Mouse (Mus musculus) CH12.LX (cell line): ENCODE data around the gene Csf1.

Experiments
- CHD2 ChIP-seq: IDR thresholded peaks from 2 replicates; pipeline ENCODE4 v1.6.1; 2011; ENCODE audit warnings: low read length, improper control_type of control experiment
- CTCF ChIP-seq, 2 experiments: IDR thresholded peaks in 1 of 2; conservative IDR thresholded peaks in 1 of 2; 2 replicates each; pipeline ENCODE4 v1.5.1; 2011 to 2012; ENCODE audit warnings: low read depth in 2 of 2, low read length in 2 of 2, improper control_type of control experiment in 1 of 2, inconsistent platforms in 1 of 2, mild to moderate bottlenecking in 1 of 2, moderate library complexity in 1 of 2
- E2F4 ChIP-seq: IDR thresholded peaks from 2 replicates; pipeline ENCODE4 v1.6.1; 2011; ENCODE audit warnings: low read depth, low read length, improper control_type of control experiment; ENCODE audit not compliant: insufficient replicate concordance
- EP300 ChIP-seq: IDR thresholded peaks from 2 replicates; pipeline ENCODE4 v1.6.1; 2011; ENCODE audit warnings: low read length, improper control_type of control experiment
- HCFC1 ChIP-seq: IDR thresholded peaks from 2 replicates; pipeline ENCODE4 v1.6.1; 2012; ENCODE audit warnings: low read depth, mild to moderate bottlenecking, inconsistent platforms, low read length, improper control_type of control experiment
- IRF4 ChIP-seq: IDR thresholded peaks from 2 replicates; pipeline ENCODE4 v1.6.1; 2014; ENCODE audit warnings: low read depth, mild to moderate bottlenecking, inconsistent platforms, low read length, improper control_type of control experiment
- KAT2A ChIP-seq: IDR thresholded peaks from 2 replicates; pipeline ENCODE4 v1.6.1; 2012; ENCODE audit warnings: low read length, improper control_type of control experiment, inconsistent platforms; ENCODE audit not compliant: insufficient replicate concordance
- MYC ChIP-seq: IDR thresholded peaks from 2 replicates; pipeline ENCODE4 v1.6.1; 2011; ENCODE audit warnings: low read depth, mild to moderate bottlenecking, improper control_type of control experiment, low read length
- POLR2A ChIP-seq: IDR thresholded peaks from 2 replicates; pipeline ENCODE4 v1.6.1; 2011; ENCODE audit warnings: low read depth, mild to moderate bottlenecking, improper control_type of control experiment, low read length
- POLR2AphosphoS2 ChIP-seq: IDR thresholded peaks from 2 replicates; pipeline ENCODE4 v1.6.1; 2011; ENCODE audit warnings: low read depth, low read length, improper control_type of control experiment
- USF1 ChIP-seq: IDR thresholded peaks from 2 replicates; pipeline ENCODE4 v1.6.1; 2014; ENCODE audit warnings: low read depth, mild to moderate bottlenecking, inconsistent platforms, low read length, improper control_type of control experiment
- ZNF384 ChIP-seq: IDR thresholded peaks from 2 replicates; pipeline ENCODE4 v1.6.1; 2012; ENCODE audit warnings: low read depth, low read length, improper control_type of control experiment, inconsistent platforms

DNA sequence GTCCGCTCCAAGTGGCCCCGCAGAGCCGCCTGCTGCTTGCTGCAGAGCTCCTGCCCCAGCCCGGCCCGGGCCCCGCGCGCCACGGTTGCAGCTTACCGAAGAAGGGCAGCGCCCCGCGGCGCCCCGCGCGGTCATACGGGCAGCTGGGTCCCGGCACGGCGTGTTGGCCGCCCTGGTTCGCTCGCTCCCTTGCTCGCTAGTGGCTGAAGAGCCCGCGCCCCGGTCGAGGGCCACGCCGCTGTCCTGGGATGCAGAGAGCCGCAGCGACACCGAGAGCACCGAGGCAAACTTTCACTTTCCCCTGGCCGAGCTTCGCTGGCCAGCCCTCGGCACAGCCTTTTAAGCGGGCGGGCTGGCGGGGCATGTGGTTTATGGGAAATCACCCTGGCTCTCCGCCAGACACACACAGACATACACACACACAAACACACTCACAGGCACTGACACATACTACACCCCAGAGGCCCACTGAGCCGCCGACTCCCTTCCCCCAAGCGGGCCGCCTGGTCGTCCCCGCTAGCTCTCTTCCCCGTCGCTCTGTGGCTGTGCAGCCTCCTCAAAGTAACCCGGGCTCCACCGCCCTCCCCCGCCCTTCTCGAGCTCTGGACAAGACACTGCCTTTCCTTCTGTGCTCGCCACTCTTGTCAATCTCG is at the start of gene Csf1:
- TF ChIP-seq CTCF (conservative IDR thresholded peaks at IDR 0.05 in 1 of 2, IDR thresholded peaks at IDR 0.05 in 1 of 2; ENCODE audit: low read depth in 2 of 2, low read length in 2 of 2), result peak in 1 of 2 experiments; percentile 2; a peak in 1 of 4 replicates
- peak; percentile 65 for TF ChIP-seq IRF4
- TF ChIP-seq HCFC1, result peak; percentile 43; the same call in 1 of the 2 replicates
- TF ChIP-seq ZNF384, result no peak
- peak; percentile 48; the same call in 1 of the 2 replicates for TF ChIP-seq POLR2A
- TF ChIP-seq USF1, result peak; percentile 15; the same call in 1 of the 2 replicates
- TF ChIP-seq KAT2A, result no peak
- TF ChIP-seq EP300, result peak; percentile 42; the same call in 1 of the 2 replicates
- no peak for TF ChIP-seq POLR2AphosphoS2
- TF ChIP-seq E2F4, result no peak
- 0 out of 2 replicates have a peak, but pooled peaks have one; percentile 22 for TF ChIP-seq MYC
- peak; percentile 64; the same call in 1 of the 2 replicates for TF ChIP-seq CHD2
